Mouse (Mus musculus) bone marrow macrophage, adult 2 months (primary cell): Measurements from ENCODE around the gene Serpina12. TPM values are rescaled to one million over a fixed set of nuclear protein-coding genes. Genes with fewer than 3 reads are reported as not detected.

ENCODE experiments used
- H3K27ac ChIP-seq: 2 replicates; pipeline ENCODE4 v1.5.1; 2012; ENCODE audit warnings: low read depth, low read length; ENCODE audit not compliant: insufficient read depth
- H3K4me1 ChIP-seq: 2 replicates; pipeline ENCODE4 v1.6.1; 2012; ENCODE audit warnings: low read length; ENCODE audit not compliant: control insufficient read depth, insufficient read depth
- H3K4me3 ChIP-seq: 2 replicates; pipeline ENCODE4 v1.5.1; 2012; ENCODE audit warnings: mild to moderate bottlenecking, low read length, moderate library complexity; ENCODE audit not compliant: insufficient read depth
- CTCF ChIP-seq: IDR thresholded peaks from 2 replicates; pipeline ENCODE4 v1.5.1; 2012; ENCODE audit warnings: low read depth, mild to moderate bottlenecking, low read length, moderate library complexity
- POLR2A ChIP-seq: IDR thresholded peaks from 2 replicates; pipeline ENCODE4 v1.6.1; 2012; ENCODE audit warnings: mild to moderate bottlenecking, low read depth, low read length, borderline replicate concordance
- polyA plus RNA-seq: library from polyadenylated mRNA; stranded (reverse); fragments of >200 nt; gene quantifications from 2 replicates; pipeline ENCODE4 v1.2.4, GENCODE M21; 2012; ENCODE audit not compliant: missing spikeins, insufficient read depth, insufficient read length

Serpina12 gene
- polyA plus RNA-seq, 1 experiment, result not detected

GRCm38 (mm10) chr12:104061862-104062261, 17.6 kb upstream of the Serpina12 start:
- H3K4me1 ChIP-seq, result peaks cover 7% of the 10 kb centered on the region
- H3K4me3 ChIP-seq, result no peak overlapping the region
- H3K27ac ChIP-seq, result no peak overlapping the region
- no peak for TF ChIP-seq POLR2A
- no peak for TF ChIP-seq CTCF

DNA sequence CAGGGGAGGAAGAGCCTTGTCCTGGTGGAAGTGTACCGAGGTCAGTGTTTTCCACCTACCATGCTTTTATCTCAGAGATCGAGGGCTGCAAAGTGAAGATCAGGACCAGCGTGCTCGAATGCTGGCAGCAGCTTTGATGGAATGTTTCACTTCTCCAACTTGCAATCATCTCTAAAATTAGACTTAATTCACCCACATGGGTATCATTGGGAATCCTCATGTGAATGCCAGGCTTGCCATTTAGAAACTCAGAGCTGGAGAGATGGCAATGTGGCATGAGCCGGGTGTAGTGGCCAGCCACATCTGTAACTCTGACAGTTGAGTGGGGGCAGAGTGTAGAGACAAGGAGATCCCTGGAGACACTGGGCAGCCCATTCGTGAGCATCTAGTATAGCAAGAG, 15.9 kb upstream of the Serpina12 start:
- no peak for TF ChIP-seq CTCF
- no peak overlapping the region for H3K27ac ChIP-seq
- H3K4me1 ChIP-seq, result peaks cover 5% of the 10 kb centered on the region; the same call in 1 of the 2 replicates
- H3K4me3 ChIP-seq, result no peak overlapping the region

DNA sequence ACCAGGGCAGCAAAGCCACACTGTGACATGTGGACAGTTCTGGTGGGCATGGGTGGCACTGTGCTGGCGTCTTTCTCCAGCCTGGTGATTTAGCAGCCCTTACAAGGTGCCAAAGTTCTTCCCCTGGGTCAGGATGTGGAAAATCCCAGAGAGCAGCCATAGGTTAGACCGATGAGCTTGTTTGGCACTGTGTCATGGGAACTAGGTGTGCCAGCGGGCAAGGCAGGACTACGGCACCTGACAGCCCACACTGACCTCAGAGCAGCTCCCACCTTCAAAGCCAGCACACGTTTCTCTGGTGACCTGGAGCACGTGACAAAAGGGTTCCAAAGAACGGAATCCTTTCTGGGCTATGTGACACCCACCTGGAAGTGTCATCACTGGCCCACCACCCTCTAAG, 13.3 kb upstream of the Serpina12 start:
- H3K4me1 ChIP-seq, result no peaks in the 10 kb centered on the region
- no peak overlapping the region for H3K27ac ChIP-seq
- H3K4me3 ChIP-seq, result no peak overlapping the region
- TF ChIP-seq CTCF (no peak), POLR2A (no peak)

- Histone ChIP-seq H3K4me1 (no peaks in the 10 kb centered on the region), H3K27ac (no peak overlapping the region), H3K4me3 (no peak overlapping the region)
- TF ChIP-seq CTCF, result no peak
- TF ChIP-seq POLR2A, result no peak
Measured at GRCm38 (mm10) chr12:104057050-104057449, 12.8 kb upstream of the Serpina12 start.

GRCm38 (mm10) chr12:104055755-104056154, 11.5 kb upstream of the Serpina12 start:
- Histone ChIP-seq H3K4me1 (no peaks in the 10 kb centered on the region), H3K4me3 (no peak overlapping the region), H3K27ac (no peak overlapping the region)
- no peak for TF ChIP-seq POLR2A
- no peak for TF ChIP-seq CTCF

DNA sequence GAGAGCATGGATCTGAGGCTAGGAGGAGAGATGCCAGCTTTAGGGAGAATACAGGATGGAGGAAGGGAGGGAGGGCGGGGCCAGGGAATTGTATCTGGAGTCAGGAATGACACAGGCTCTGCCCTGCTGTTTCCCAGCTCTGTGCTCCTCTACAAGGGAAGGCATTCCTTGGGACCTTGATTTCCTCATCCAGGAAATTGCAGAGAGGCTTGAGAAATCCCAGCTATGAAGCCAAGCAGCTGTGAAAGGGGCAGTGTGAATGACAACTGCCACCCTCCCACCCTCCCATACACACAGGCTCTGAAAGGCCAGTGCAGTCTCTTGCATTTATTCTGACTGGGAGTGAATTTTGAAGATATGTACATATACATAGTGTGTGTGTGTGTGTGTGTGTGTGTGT, 9.8 kb upstream of the Serpina12 start:
- no peak overlapping the region for H3K27ac ChIP-seq
- TF ChIP-seq POLR2A (no peak), CTCF (no peak)
- no peaks in the 10 kb centered on the region for H3K4me1 ChIP-seq
- no peak overlapping the region for H3K4me3 ChIP-seq

DNA sequence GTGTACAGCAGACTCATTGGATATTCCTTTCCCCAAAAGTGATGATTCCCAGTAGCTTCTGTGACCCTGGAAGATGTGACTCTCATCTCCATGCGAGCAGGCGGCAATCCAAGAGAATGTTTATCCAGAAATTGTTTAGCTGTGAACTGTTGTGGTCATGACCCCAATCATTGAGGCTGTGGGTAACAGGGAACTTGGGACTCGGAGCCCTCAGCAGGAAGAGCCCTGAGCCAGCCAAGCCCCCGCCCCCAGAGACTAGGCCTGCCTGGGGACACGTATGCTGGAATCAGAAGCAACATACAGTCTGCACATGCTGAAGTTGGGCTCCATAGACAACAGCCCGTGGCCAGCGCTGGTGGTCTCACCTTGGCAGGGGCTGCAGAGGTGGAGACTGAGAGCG, 1.5 kb upstream of the Serpina12 start:
- Histone ChIP-seq H3K4me3 (no peak overlapping the region), H3K4me1 (no peaks in the 10 kb centered on the region), H3K27ac (no peak overlapping the region)
- TF ChIP-seq POLR2A (no peak), CTCF (no peak)

DNA sequence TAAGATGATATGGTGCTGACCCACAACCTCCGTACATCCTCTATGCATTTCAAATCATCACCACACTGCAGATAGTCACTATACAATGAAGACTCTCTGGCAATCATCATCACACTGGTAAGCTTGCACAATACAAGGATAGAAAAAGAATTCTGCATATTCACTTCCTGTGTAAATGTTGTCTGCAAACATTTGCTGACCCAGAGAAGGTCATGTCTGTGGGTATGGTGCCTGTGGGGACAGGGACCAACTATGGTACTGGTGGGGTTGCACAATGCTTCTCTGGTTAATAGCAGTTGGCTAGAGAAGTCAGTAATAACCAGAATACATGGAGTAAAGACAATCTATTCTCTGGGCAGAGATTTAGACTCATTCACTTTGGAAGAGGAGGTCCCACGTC, 1.5 kb downstream of the Serpina12 start:
- H3K4me1 ChIP-seq, result no peaks in the 10 kb centered on the region
- H3K4me3 ChIP-seq, result no peak overlapping the region
- H3K27ac ChIP-seq, result no peak overlapping the region
- no peak for TF ChIP-seq CTCF
- TF ChIP-seq POLR2A, result no peak

DNA sequence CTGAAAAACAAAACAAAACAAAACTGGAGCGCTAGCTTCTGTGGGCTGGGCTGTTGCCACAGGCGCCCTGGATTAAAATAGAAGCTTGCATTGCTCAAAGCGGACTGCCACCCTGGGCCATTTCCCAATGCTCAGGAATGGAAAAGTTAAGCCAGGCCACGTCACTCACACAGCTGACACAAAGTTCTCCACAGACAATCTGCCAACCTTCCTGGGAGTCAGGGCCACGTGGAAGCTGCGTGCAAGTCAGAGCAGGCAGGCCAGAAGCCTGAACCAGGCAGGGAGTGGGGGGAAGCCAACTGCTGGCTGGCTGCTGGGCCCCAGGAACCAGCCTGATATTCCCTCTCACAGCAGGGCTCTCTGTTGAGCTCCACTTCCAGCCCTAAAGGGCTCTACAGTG, 2.8 kb downstream of the Serpina12 start:
- Histone ChIP-seq H3K4me3 (no peak overlapping the region), H3K27ac (no peak overlapping the region), H3K4me1 (no peaks in the 10 kb centered on the region)
- TF ChIP-seq POLR2A (no peak), CTCF (no peak)

DNA sequence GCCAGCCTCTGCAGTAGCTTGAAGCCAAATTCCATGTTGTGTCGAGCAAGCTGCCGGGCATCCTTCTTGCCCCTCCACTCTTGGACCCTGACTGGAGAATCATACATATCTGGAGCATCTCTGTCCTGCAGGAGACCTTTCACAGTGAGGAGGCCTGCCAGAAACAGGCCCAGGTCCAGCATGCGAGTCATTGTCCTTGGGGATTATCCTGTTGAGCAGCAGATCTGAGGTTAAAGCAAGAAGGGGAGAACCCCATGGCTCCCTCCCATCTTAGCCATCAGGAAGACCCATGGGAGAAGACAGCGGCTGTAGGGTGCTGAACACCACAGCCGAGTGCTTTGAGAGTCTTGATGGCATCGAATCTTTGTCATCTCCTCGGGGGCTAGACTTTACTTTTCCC, 6.1 kb downstream of the Serpina12 start:
- TF ChIP-seq POLR2A (no peak), CTCF (no peak)
- H3K4me1 ChIP-seq, result no peaks in the 10 kb centered on the region
- no peak overlapping the region for H3K4me3 ChIP-seq
- H3K27ac ChIP-seq, result no peak overlapping the region

- Histone ChIP-seq H3K4me1 (no peaks in the 10 kb centered on the region), H3K4me3 (no peak overlapping the region), H3K27ac (no peak overlapping the region)
- no peak for TF ChIP-seq POLR2A
- TF ChIP-seq CTCF, result no peak
Measured at GRCm38 (mm10) chr12:104033752-104034151, 10.5 kb downstream of the Serpina12 start.
